Mouse (Mus musculus): ENCODE results near the gene Coro2a.

DNA sequence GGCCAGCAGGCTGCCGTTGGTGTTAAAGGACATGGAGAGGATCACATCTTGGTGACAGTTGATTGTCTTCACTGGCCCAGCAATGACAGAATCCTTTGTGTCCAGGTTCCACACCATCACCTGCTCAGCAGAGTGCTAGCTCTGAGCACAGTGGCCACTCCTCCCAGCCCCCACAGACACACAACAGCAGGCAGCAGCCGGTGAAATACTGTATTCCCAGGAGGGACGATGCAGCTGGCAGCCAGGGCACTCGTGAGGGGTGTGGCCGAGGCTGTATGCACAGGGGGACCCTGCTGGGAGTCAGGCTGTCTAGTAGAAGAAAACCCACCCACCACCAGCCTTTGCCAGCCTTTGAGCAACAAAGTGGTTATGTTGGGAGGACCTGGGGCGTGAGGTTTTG lies 55.3 kb downstream of the Coro2a start:
- TF ChIP-seq E2F4 (IDR thresholded peaks at IDR 0.05; ENCODE audit: borderline replicate concordance, low read depth, low read length) (no peak), POLR2A (IDR thresholded peaks at IDR 0.05; ENCODE audit: control insufficient read depth in 1 of 2, insufficient read depth in 1 of 2, low read depth in 1 of 2, low read length in 2 of 2, poor library complexity in 1 of 2) (no peak), TBP (IDR thresholded peaks at IDR 0.05; ENCODE audit: low read depth, low read length) (no peak), GATA1 (IDR thresholded peaks at IDR 0.05; ENCODE audit: low read depth, low read length) (no peak), CTCF (IDR thresholded peaks at IDR 0.05 in 2 of 3, conservative IDR thresholded peaks at IDR 0.05 in 1 of 3; ENCODE audit: control insufficient read depth in 1 of 3, insufficient read depth in 1 of 3, low read depth in 2 of 3, low read length in 3 of 3, poor library complexity in 1 of 3, severe bottlenecking in 1 of 3) (no peak), EP300 (IDR thresholded peaks at IDR 0.05; ENCODE audit: low read depth in 1 of 2, low read length in 2 of 2) (no peak), ETS1 (IDR thresholded peaks at IDR 0.05; ENCODE audit: low read depth, low read length) (no peak), USF2 (IDR thresholded peaks at IDR 0.05; ENCODE audit: borderline replicate concordance in 1 of 2, insufficient read depth in 1 of 2, low read depth in 1 of 2, low read length in 2 of 2) (no peak), JUND (IDR thresholded peaks at IDR 0.05; ENCODE audit: low read depth, low read length) (no peak), MYC (IDR thresholded peaks at IDR 0.05; ENCODE audit: low read depth, low read length) (no peak)
